Mouse (Mus musculus) lung, postnatal 0 days (tissue): ENCODE data around the gene Rab15. TPM values are rescaled to one million over a fixed set of nuclear protein-coding genes. Genes with fewer than 3 reads are reported as not detected.
A peak's percentile ranks its signal among the peaks of the same experiment; 100 is the strongest.

ENCODE experiments used
- ATAC-seq: fragments of 200-750 bp; cut with Nextera tagmentation; 2 replicates; pipeline ENCODE4 v1.8.0; 2017; ENCODE audit warnings: moderate library complexity
- DNase-seq: peaks from one replicate; pipeline ENCODE4 v3.0.0-alpha.2; 2016; ENCODE audit warnings: low spot score
- H3K27ac ChIP-seq: fragments of 300-500 bp; sonication (generic); 2 replicates; pipeline ENCODE4 v1.5.1; 2014; ENCODE audit warnings: antibody characterized with exemption, mild to moderate bottlenecking, low read length, mixed read lengths
- H3K27me3 ChIP-seq: fragments of 300-500 bp; sonication (generic); replicated peaks from 2 replicates; pipeline ENCODE4 v1.6.1; 2014; ENCODE audit warnings: low read length, mixed read lengths; ENCODE audit not compliant: insufficient read depth
- H3K36me3 ChIP-seq: fragments of 300-500 bp; sonication (generic); 2 replicates; pipeline ENCODE4 v1.6.1; 2014; ENCODE audit warnings: low read length, mixed read lengths; ENCODE audit not compliant: insufficient read depth
- H3K4me1 ChIP-seq: fragments of 300-500 bp; sonication (generic); 2 replicates; pipeline ENCODE4 v1.6.1; 2014; ENCODE audit warnings: antibody characterized with exemption, low read depth, low read length, mixed read lengths; ENCODE audit not compliant: insufficient read depth
- H3K4me2 ChIP-seq: fragments of 300-500 bp; sonication (generic); replicated peaks from 2 replicates; pipeline ENCODE4 v1.6.1; 2014; ENCODE audit warnings: low read depth, mild to moderate bottlenecking, low read length, moderate library complexity, mixed read lengths
- H3K4me3 ChIP-seq: fragments of 300-500 bp; sonication (generic); 2 replicates; pipeline ENCODE4 v1.5.1; 2014; ENCODE audit warnings: low read depth, low read length
- H3K9ac ChIP-seq: fragments of 300-500 bp; sonication (generic); replicated peaks from 2 replicates; pipeline ENCODE4 v1.6.1; 2014; ENCODE audit warnings: low read depth, mild to moderate bottlenecking
- H3K9me3 ChIP-seq: fragments of 300-500 bp; sonication (generic); 2 replicates; pipeline ENCODE4 v1.6.1; 2016; ENCODE audit warnings: low read length, mixed read lengths
- CTCF ChIP-seq: IDR thresholded peaks from 2 replicates; pipeline ENCODE4 v1.5.1; 2016; ENCODE audit warnings: antibody characterized with exemption, mild to moderate bottlenecking
- EP300 ChIP-seq: IDR thresholded peaks from 2 replicates; pipeline ENCODE4 v1.6.1; 2016; ENCODE audit warnings: antibody characterized with exemption, mild to moderate bottlenecking, control low read depth
- WGBS: fragments of 180-500 bp; shearing (Covaris S2); extraction: QIAGEN DNeasy Blood & Tissue Kit; methylation state at CpG from one replicate; pipeline ENCODE4 v1.1.7; 2014; 5-methylcytosine and 5-hydroxymethylcytosine counted together
- polyA plus RNA-seq: library from polyadenylated mRNA; unstranded; fragments of >200 nt; fragmentation: Nextera tagmentation; extraction: Ambion mirVana; gene quantifications from 2 replicates; pipeline ENCODE4 v1.2.1, GENCODE M21; 2015

Rab15 gene
- polyA plus RNA-seq, 1 experiment from 2014 or later: 20.7 TPM

DNA sequence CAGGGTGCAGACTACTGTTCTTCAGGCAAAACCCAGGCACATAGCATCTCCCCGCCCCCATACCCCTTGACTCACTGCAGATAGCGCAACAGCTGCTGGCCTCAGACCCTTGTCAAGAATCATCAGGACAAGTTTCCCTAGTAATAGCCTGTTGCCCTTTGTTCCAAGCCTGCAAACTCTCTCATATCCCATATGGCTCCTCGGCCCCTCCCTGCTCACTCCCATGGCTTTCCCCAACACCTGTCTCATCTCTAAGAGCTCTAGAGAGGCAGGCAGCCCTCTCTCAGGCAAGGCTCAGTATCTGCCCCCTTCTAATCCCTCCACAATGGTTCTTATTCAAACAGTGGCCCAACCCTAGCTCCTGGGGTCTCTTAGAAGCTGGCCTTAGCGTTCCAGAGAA is 2.1 kb downstream of the Rab15 start:
- no peak overlapping the region for H3K9ac ChIP-seq
- H3K36me3 ChIP-seq: no peaks in the 10 kb centered on the region
- no peaks in the 10 kb centered on the region for H3K9me3 ChIP-seq
- no peak overlapping the region for H3K4me3 ChIP-seq
- ATAC-seq (no peak), DNase-seq (no peak)
- peak overlapping the region; percentile 98 for H3K4me2 ChIP-seq
- H3K27me3 ChIP-seq: 0 out of 2 replicates have a peak, but pooled peaks cover 8% of the 10 kb centered on the region
- no peak for TF ChIP-seq CTCF
- no peak for TF ChIP-seq EP300
- 42% methylated on average over 4 of the region's 4 CpGs for WGBS
- 0 out of 2 replicates have a peak overlapping the region, but pooled peaks have one; percentile 1 for H3K27ac ChIP-seq
- H3K4me1 ChIP-seq: peaks cover 15% of the 10 kb centered on the region; the same call in 1 of the 2 replicates

DNA sequence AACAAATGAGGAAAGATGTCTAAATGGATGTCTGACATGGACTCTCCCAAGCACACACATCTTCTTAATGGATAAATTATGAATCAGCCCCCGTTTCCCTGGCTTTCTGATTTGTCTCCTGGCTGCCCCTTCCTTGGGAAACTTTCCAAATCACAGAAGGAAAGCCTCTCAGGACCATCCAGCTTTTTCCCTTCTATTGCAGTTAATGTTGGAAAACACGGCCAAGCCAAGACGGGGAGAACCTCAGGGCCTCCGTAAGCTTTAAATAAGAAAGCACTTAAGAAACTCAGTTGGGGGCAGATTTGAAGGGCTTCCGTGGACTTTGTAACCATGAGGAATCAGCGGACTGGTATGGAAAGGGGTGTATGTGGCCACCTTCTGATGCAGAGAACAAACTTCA is 2.9 kb downstream of the Rab15 start:
- Histone ChIP-seq H3K9me3 (no peaks in the 10 kb centered on the region), H3K27ac (no peak overlapping the region), H3K27me3 (0 out of 2 replicates have a peak, but pooled peaks cover 8% of the 10 kb centered on the region), H3K4me1 (peaks cover 15% of the 10 kb centered on the region; the same call in 1 of the 2 replicates), H3K36me3 (no peaks in the 10 kb centered on the region), H3K4me2 (no peak overlapping the region), H3K4me3 (no peak overlapping the region), H3K9ac (no peak overlapping the region)
- ATAC-seq (no peak), DNase-seq (peak; percentile 62)
- TF ChIP-seq CTCF (no peak), EP300 (no peak)
- 31% methylated on average over 6 of the region's 6 CpGs for WGBS

GRCm38 (mm10) chr12:76818908-76819307 is 3.8 kb downstream of the Rab15 start:
- Histone ChIP-seq H3K9me3 (no peaks in the 10 kb centered on the region), H3K27ac (peak overlapping the region; percentile 6; the same call in 1 of the 2 replicates), H3K4me2 (no peak overlapping the region), H3K9ac (no peak overlapping the region), H3K4me1 (peaks cover 15% of the 10 kb centered on the region; the same call in 1 of the 2 replicates), H3K4me3 (no peak overlapping the region), H3K27me3 (0 out of 2 replicates have a peak, but pooled peaks cover 8% of the 10 kb centered on the region), H3K36me3 (no peaks in the 10 kb centered on the region)
- ATAC-seq: no peak
- TF ChIP-seq CTCF: no peak
- TF ChIP-seq EP300: no peak
- 76% methylated on average over 9 of the region's 9 CpGs for WGBS
- no peak for DNase-seq

- peaks cover 15% of the 10 kb centered on the region; the same call in 1 of the 2 replicates for H3K4me1 ChIP-seq
- ATAC-seq (peak; percentile 86), DNase-seq (peak; percentile 91)
- 62% methylated on average over 4 of the region's 4 CpGs for WGBS
- no peaks in the 10 kb centered on the region for H3K9me3 ChIP-seq
- H3K36me3 ChIP-seq: no peaks in the 10 kb centered on the region
- no peak overlapping the region for H3K9ac ChIP-seq
- H3K4me3 ChIP-seq: no peak overlapping the region
- 0 out of 2 replicates have a peak, but pooled peaks cover 8% of the 10 kb centered on the region for H3K27me3 ChIP-seq
- no peak overlapping the region for H3K4me2 ChIP-seq
- no peak overlapping the region for H3K27ac ChIP-seq
- TF ChIP-seq CTCF: no peak
- peak; percentile 78 for TF ChIP-seq EP300
These were observed 4.6 kb downstream of the Rab15 start for GRCm38 (mm10) chr12:76818120-76818519.

DNA sequence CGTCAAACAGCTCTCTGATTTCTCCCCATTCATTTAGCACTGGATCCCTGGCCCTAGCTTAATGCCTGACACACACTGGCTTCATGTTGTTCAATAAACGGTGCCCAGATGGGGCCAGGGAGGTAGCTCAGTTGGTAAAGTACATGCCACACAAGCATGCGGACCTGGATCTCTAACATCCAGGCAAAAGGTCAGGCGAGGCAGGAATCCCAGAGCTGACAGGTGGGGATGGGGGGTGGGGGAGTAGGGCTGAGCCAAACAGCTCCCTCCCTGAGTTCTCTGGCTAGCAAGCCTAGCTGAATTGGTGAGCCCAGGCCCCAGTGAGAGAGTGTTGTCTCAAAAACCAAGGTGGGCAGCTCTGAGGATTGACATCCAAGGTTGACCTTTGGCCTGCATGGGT is 5.5 kb downstream of the Rab15 start:
- no peak overlapping the region for H3K27ac ChIP-seq
- no peak overlapping the region for H3K4me3 ChIP-seq
- no peaks in the 10 kb centered on the region for H3K9me3 ChIP-seq
- no peak overlapping the region for H3K4me2 ChIP-seq
- no peaks in the 10 kb centered on the region for H3K27me3 ChIP-seq
- ATAC-seq (no peak), DNase-seq (no peak)
- peaks cover 15% of the 10 kb centered on the region; the same call in 1 of the 2 replicates for H3K4me1 ChIP-seq
- H3K36me3 ChIP-seq: no peaks in the 10 kb centered on the region
- no peak overlapping the region for H3K9ac ChIP-seq
- no peak for TF ChIP-seq EP300
- no peak for TF ChIP-seq CTCF
- WGBS: 47% methylated on average over 4 of the region's 4 CpGs

- no peak for TF ChIP-seq CTCF
These were observed 6.0 kb downstream of the Rab15 start for GRCm38 (mm10) chr12:76816720-76817119.

DNA sequence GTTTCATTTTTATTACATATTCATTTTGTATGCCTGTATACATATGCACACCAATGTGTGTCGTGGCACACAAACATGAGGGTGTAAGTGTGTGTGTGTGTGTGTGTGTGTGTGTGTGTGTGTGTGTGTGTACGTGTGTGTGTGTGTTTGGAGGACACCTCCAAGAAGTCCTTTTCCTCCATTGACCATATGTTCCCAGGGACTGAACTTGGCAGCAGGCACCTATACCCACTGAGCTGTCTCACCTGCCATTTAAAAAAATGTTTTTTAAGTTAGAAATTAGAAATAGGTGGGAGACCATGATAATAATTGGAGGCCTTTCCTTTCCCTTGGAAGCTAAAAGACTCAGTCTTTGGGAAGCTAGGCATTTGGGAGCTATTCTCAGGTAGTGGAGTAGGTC is 8.6 kb downstream of the Rab15 start:
- no peak overlapping the region for H3K9ac ChIP-seq
- ATAC-seq (no peak), DNase-seq (no peak)
- no peak overlapping the region for H3K27ac ChIP-seq
- H3K9me3 ChIP-seq: no peaks in the 10 kb centered on the region
- WGBS: 88% methylated on average over 2 of the region's 2 CpGs
- H3K4me2 ChIP-seq: no peak overlapping the region
- TF ChIP-seq CTCF (no peak), EP300 (no peak)
- H3K4me1 ChIP-seq: no peaks in the 10 kb centered on the region
- no peaks in the 10 kb centered on the region for H3K27me3 ChIP-seq
- no peaks in the 10 kb centered on the region for H3K36me3 ChIP-seq
- no peak overlapping the region for H3K4me3 ChIP-seq

More at GRCm38 (mm10) chr12:76816720-76817119, 6.0 kb downstream of the Rab15 start:
- no peaks in the 10 kb centered on the region for H3K36me3 ChIP-seq
- no peak for ATAC-seq
- H3K27ac ChIP-seq: no peak overlapping the region
- no peak for DNase-seq
- H3K4me1 ChIP-seq: peaks cover 15% of the 10 kb centered on the region; the same call in 1 of the 2 replicates
- H3K27me3 ChIP-seq: no peaks in the 10 kb centered on the region
- no peaks in the 10 kb centered on the region for H3K9me3 ChIP-seq
- H3K9ac ChIP-seq: no peak overlapping the region
- WGBS: 35% methylated on average over 4 of the region's 4 CpGs
- no peak overlapping the region for H3K4me2 ChIP-seq
- no peak overlapping the region for H3K4me3 ChIP-seq
